Mouse (Mus musculus): ENCODE data around the gene Dexi.

Gene Dexi

DNA sequence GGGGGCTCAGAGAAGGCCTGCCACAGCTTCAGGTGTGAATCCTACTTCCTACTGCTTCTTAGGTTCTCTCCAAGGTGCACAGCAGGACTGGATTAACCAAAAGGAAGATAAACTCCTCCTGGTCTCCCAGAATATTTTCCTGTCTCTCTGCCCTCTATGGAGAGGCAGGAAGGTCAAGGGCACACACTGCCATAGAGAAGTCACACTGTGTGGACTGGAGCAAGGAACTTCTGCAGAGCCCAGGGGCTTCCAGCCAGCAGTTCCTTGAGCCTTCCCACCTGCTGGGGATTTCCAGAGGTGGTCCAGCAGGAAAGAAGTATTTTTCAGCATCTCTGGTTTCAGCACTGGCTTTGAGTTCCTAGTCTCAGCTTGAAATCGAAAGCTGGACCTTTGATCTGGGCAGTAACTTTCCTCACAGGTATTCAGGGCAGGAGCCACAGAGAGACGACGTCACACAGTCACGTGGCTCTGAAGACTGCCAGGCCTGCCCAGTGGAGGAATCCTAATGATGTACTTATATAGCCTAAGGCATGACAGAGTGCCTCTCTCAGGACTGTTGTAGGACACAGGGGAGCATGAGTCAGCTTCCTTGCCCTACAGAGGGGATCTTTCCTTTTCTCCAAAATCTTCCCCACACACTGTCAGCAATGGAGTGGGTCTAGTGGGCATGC lies 77.7 kb downstream of the Dexi start:
- in situ Hi-C loops (cut with MboI, MseI), result no loop called here

DNA sequence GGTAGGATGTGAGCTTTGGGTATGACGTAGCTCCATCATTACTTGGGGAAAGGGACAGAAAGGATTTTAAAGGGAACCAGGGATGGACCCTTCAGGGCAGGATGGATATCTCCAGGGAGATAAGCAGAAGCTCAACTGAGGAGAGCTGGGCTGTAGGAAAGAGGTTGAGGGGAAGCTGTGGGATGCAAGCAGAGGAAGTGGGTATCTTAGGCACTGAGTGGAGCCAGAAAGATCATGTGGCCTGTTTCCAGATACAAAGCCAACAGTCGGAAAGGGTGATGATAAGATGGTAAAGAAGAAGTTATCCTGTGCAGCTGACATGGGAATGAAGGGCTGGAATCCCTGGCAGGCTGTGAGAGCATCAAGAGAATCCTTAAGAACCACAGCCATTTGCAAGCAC lies 81.7 kb downstream of the Dexi start:
- in situ Hi-C loops (cut with MboI, MseI), result no loop called here

DNA sequence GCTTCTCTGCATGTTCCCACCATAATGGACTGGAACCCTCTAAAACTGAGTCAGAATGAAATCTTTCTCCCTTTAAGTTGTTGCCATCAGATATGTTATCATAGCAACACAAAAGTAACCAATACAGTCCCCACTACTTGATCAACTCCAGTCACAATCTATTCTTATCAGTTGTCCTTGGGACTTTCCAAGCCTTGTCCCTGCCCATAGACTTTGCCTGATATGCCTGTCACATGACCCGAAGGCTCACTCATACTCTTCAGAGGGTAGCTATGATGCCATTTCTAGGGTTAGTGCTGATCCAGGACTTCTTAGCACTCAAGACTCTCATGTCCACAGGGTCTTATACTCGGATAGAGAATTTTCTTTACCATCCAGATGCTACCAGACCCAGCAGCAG lies 82.7 kb downstream of the Dexi start:
- in situ Hi-C loops (cut with MboI, MseI), result no loop called here

DNA sequence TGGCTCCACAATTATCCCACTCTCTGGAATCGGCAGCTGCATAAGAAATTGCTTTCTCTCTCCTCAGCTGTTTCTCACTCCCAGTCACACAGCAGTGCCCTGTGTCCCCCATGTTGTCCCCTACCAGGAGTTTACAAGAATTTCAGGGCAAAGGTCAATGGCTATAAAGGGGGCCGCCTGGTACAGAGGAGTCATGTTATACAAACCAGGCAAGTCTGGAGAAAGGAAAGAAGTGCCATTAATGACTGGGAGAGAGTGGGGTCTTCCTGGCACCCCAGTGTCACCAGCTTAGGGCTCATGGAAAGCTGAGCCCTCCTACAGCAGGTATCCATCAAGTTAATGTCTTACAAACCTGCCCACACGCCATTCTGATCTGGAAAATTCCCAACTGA lies 88.3 kb downstream of the Dexi start:
- in situ Hi-C loops (cut with MboI, MseI), result no loop called here

DNA sequence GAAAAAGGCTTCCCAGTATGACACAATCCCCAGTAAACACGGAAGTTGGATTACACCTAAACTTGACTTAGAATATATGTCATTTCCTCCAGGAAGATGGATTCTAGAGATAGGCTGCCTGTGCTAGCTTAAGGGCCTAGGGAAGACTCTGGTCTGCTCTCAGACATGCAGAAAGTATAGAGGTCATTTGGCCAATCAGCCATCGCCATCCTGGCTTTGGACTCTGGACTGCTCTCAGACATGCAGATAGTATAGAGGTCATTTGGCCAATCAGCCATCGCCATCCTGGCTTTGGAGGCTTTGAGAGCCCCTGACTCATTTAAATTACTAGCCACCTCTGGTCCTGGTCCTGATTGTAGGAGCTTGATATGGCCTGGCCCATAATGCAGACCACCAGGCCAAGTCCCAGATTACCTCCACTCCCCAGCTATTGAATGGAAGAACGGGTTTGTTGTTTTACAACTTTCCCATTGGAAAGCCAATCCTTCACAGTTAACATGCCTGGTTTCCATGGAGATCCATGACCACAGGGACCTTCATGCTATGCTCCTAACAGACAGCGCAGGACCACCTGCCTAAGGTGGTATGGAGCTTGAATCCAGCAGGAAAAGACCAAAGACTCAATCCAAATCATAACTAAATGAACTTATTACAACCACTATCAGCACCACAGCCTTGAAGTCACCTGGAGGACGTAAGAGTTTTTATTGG lies 88.8 kb downstream of the Dexi start:
- in situ Hi-C loops (cut with MboI, MseI), result no loop called here

Data from regulatory T cell (primary cell).